Comparison of ENCODE assay signal across 24 mouse cellular contexts in genomic region chr10:44751061-44751460, GRCm38 (mm10).
DNase-seq lines count a peak whose midpoint lies in the region; ATAC-seq and TF ChIP-seq lines count a peak whose summit lies in the region.
"Had no signal": no experiment of that assay in that cellular context is flagged by ENCODE, and none has a peak within 500 bp of the region (broad histone marks: within the 10 kb centered on the region; RNA-seq: fewer than 3 reads in every experiment).

No protein-coding gene starts in this region.

- no peak overlapping the region for H3K4me2 ChIP-seq in intestine, embryonic 15.5 days (replicated peaks)
- no peak overlapping the region for H3K4me2 ChIP-seq in intestine, postnatal 0 days (replicated peaks; ENCODE audit: low read depth)
- no peak overlapping the region for H3K4me2 ChIP-seq in kidney, embryonic 14.5 days (replicated peaks; ENCODE audit: low read depth, low read length)
- H3K4me2 ChIP-seq: heart, embryonic 13.5 days; hindbrain, embryonic 14.5 days; limb, embryonic 13.5 days; liver, embryonic 13.5 days; stomach, embryonic 15.5 days had no signal

- ATAC-seq in intestine, embryonic 15.5 days, result peak; percentile 31; the same call in 1 of the 2 replicates
- no peak for ATAC-seq in intestine, postnatal 0 days
- ATAC-seq in kidney, embryonic 14.5 days (ENCODE audit: low FRiP score, low TSS enrichment), result peak; percentile 35; the same call in 1 of the 2 replicates
- ATAC-seq: forebrain, embryonic 14.5 days had no signal

- H3K4me3 ChIP-seq in intestine, embryonic 15.5 days (replicated peaks), result no peak overlapping the region
- no peak overlapping the region for H3K4me3 ChIP-seq in intestine, postnatal 0 days (ENCODE audit: low read depth, low read length)
- H3K4me3 ChIP-seq in kidney, embryonic 14.5 days (ENCODE audit: low read length), result no peak overlapping the region
- H3K4me3 ChIP-seq: gastrocnemius, adult 2 months; heart, adult 2 months; heart, embryonic 13.5 days; layer of hippocampus, adult 2 months; limb, embryonic 13.5 days; liver, embryonic 13.5 days; stomach, embryonic 15.5 days had no signal

- no peak overlapping the region for H3K27ac ChIP-seq in intestine, embryonic 15.5 days
- H3K27ac ChIP-seq in intestine, postnatal 0 days (ENCODE audit: low read depth, low read length), result no peak overlapping the region
- H3K27ac ChIP-seq in kidney, embryonic 14.5 days (ENCODE audit: low read depth, low read length), result no peak overlapping the region
- H3K27ac ChIP-seq: gastrocnemius, adult 2 months; heart, adult 2 months; heart, embryonic 13.5 days; hindbrain, embryonic 14.5 days; layer of hippocampus, adult 2 months; limb, embryonic 13.5 days; liver, embryonic 13.5 days; stomach, embryonic 15.5 days had no signal

- no peak overlapping the region for H3K9ac ChIP-seq in intestine, embryonic 15.5 days
- no peak overlapping the region for H3K9ac ChIP-seq in intestine, postnatal 0 days (ENCODE audit: low read depth, low read length)
- H3K9ac ChIP-seq in kidney, embryonic 14.5 days (ENCODE audit: low read depth, low read length), result no peak overlapping the region
- H3K9ac ChIP-seq: heart, embryonic 13.5 days; hindbrain, embryonic 14.5 days; limb, embryonic 13.5 days; liver, embryonic 13.5 days; stomach, embryonic 15.5 days had no signal

- TF ChIP-seq CTCF in intestine, postnatal 0 days (IDR thresholded peaks at IDR 0.05; ENCODE audit: low read depth), result no peak

- H3K9me3 ChIP-seq in intestine, embryonic 15.5 days, result no peaks in the 10 kb centered on the region
- no peaks in the 10 kb centered on the region for H3K9me3 ChIP-seq in intestine, postnatal 0 days (ENCODE audit: control insufficient read depth)
- H3K9me3 ChIP-seq in kidney, embryonic 14.5 days (ENCODE audit: control insufficient read depth, low read length), result no peaks in the 10 kb centered on the region
- H3K9me3 ChIP-seq: heart, embryonic 13.5 days; limb, embryonic 13.5 days; liver, embryonic 13.5 days; stomach, embryonic 15.5 days had no signal

- DNase-seq in kidney, postnatal 14 days, result peak; percentile 48
- DNase-seq in layer of hippocampus, postnatal 25 days (ENCODE audit: extremely low spot score in 1 of 2, low spot score in 1 of 2), result no peak
- DNase-seq in urinary bladder, postnatal 10 days (ENCODE audit: low spot score), result no peak
- DNase-seq in frontal cortex, postnatal 25 days (ENCODE audit: low spot score in 2 of 2), result no peak
- no peak for DNase-seq in cerebellum, adult 11 months
- DNase-seq: adrenal gland, adult 8-10 months; cerebellum, adult 9-10 months; cerebellum, postnatal 36 days; gastrocnemius, adult 2 months; heart, adult 2 months; heart, postnatal 10 days; liver, embryonic 13.5 days; lung, adult 18-20 months; lung, postnatal 14 days; midbrain, embryonic 14.5 days had no signal

- 80% methylated on average over 6 of the region's 6 CpGs for WGBS in intestine, embryonic 15.5 days
- WGBS in intestine, postnatal 0 days, result 67% methylated on average over 6 of the region's 6 CpGs
- 73% methylated on average over 6 of the region's 6 CpGs for WGBS in kidney, embryonic 14.5 days

- H3K36me3 ChIP-seq in intestine, embryonic 15.5 days, result no peaks in the 10 kb centered on the region
- H3K36me3 ChIP-seq in intestine, postnatal 0 days (ENCODE audit: control insufficient read depth, insufficient read depth), result no peaks in the 10 kb centered on the region
- H3K36me3 ChIP-seq in kidney, embryonic 14.5 days (ENCODE audit: control insufficient read depth, insufficient read depth, low read length), result no peaks in the 10 kb centered on the region
- H3K36me3 ChIP-seq: heart, embryonic 13.5 days; limb, embryonic 13.5 days; liver, embryonic 13.5 days; stomach, embryonic 15.5 days had no signal

- no peaks in the 10 kb centered on the region for H3K4me1 ChIP-seq in intestine, embryonic 15.5 days (replicated peaks)
- no peaks in the 10 kb centered on the region for H3K4me1 ChIP-seq in intestine, postnatal 0 days (replicated peaks; ENCODE audit: control insufficient read depth, insufficient read depth, low read length)
- no peaks in the 10 kb centered on the region for H3K4me1 ChIP-seq in kidney, embryonic 14.5 days (ENCODE audit: control insufficient read depth, insufficient read depth, low read length)
- H3K4me1 ChIP-seq: liver, embryonic 13.5 days; stomach, embryonic 15.5 days had no signal

- H3K27me3 ChIP-seq in intestine, embryonic 15.5 days (replicated peaks), result no peaks in the 10 kb centered on the region
- no peaks in the 10 kb centered on the region for H3K27me3 ChIP-seq in intestine, postnatal 0 days (replicated peaks; ENCODE audit: control insufficient read depth, insufficient read depth, low read length)
- no peaks in the 10 kb centered on the region for H3K27me3 ChIP-seq in kidney, embryonic 14.5 days (ENCODE audit: control insufficient read depth, insufficient read depth, low read length)
- H3K27me3 ChIP-seq: liver, embryonic 13.5 days; stomach, embryonic 15.5 days had no signal
